Mouse (Mus musculus): Measurements from ENCODE around the gene Gm20708. TPM values are rescaled to one million over a fixed set of nuclear protein-coding genes. Genes with fewer than 3 reads are reported as not detected.
A peak's percentile ranks its signal among the peaks of the same experiment; 100 is the strongest.

Gene Gm20708
- polyA plus RNA-seq, 1 experiment = 12.3 TPM

- Histone ChIP-seq H3K27ac (ENCODE audit: control insufficient read depth, insufficient read depth, low read depth, low read length, poor library complexity) (peak overlapping the region; percentile 22; the same call in 1 of the 2 replicates), H3K4me3 (replicated peaks; ENCODE audit: control insufficient read depth, low read depth, low read length) (no peak overlapping the region), H3K4me1 (ENCODE audit: control insufficient read depth, insufficient read depth, low read length) (peaks cover 8% of the 10 kb centered on the region)
- no peak for TF ChIP-seq POLR2A (IDR thresholded peaks at IDR 0.05; ENCODE audit: borderline replicate concordance, control insufficient read depth, low read depth, low read length)
- no peak for TF ChIP-seq CTCF (IDR thresholded peaks at IDR 0.05; ENCODE audit: control insufficient read depth, insufficient read depth, low read length)
- 80% methylated on average over 20 of the region's 20 CpGs for whole genome bisulfite sequencing
Measured at GRCm38 (mm10) chr11:117768725-117769682, 40.5 kb upstream of the Gm20708 start.

GRCm38 (mm10) chr11:117769683-117770047 is 39.8 kb upstream of the Gm20708 start:
- TF ChIP-seq CTCF (IDR thresholded peaks at IDR 0.05; ENCODE audit: control insufficient read depth, insufficient read depth, low read length) (no peak), POLR2A (IDR thresholded peaks at IDR 0.05; ENCODE audit: borderline replicate concordance, control insufficient read depth, low read depth, low read length) (no peak)
- WGBS = 94% methylated on average over 7 of the region's 7 CpGs
- Histone ChIP-seq H3K4me3 (replicated peaks; ENCODE audit: control insufficient read depth, low read depth, low read length) (no peak overlapping the region), H3K27ac (ENCODE audit: control insufficient read depth, insufficient read depth, low read depth, low read length, poor library complexity) (no peak overlapping the region), H3K4me1 (ENCODE audit: control insufficient read depth, insufficient read depth, low read length) (peaks cover 10% of the 10 kb centered on the region)

- 97% methylated on average over 10 of the region's 10 CpGs for WGBS
Measured at GRCm38 (mm10) chr11:117770407-117770806, 39.1 kb upstream of the Gm20708 start.

GRCm38 (mm10) chr11:117772352-117772751 is 37.1 kb upstream of the Gm20708 start:
- Histone ChIP-seq H3K27ac (ENCODE audit: control insufficient read depth, insufficient read depth, low read depth, low read length, poor library complexity) (no peak overlapping the region), H3K4me1 (ENCODE audit: control insufficient read depth, insufficient read depth, low read length) (peaks cover 14% of the 10 kb centered on the region), H3K4me3 (replicated peaks; ENCODE audit: control insufficient read depth, low read depth, low read length) (no peak overlapping the region)
- TF ChIP-seq CTCF (IDR thresholded peaks at IDR 0.05; ENCODE audit: control insufficient read depth, insufficient read depth, low read length) (no peak), POLR2A (IDR thresholded peaks at IDR 0.05; ENCODE audit: borderline replicate concordance, control insufficient read depth, low read depth, low read length) (no peak)
- 88% methylated on average over 7 of the region's 7 CpGs for WGBS

More at GRCm38 (mm10) chr11:117770407-117770806, 39.1 kb upstream of the Gm20708 start:
- Histone ChIP-seq H3K4me3 (replicated peaks; ENCODE audit: control insufficient read depth, low read depth, low read length) (no peak overlapping the region), H3K27ac (ENCODE audit: control insufficient read depth, insufficient read depth, low read depth, low read length, poor library complexity) (no peak overlapping the region), H3K4me1 (ENCODE audit: control insufficient read depth, insufficient read depth, low read length) (peaks cover 10% of the 10 kb centered on the region)
- TF ChIP-seq CTCF (IDR thresholded peaks at IDR 0.05; ENCODE audit: control insufficient read depth, insufficient read depth, low read length) (no peak), POLR2A (IDR thresholded peaks at IDR 0.05; ENCODE audit: borderline replicate concordance, control insufficient read depth, low read depth, low read length) (no peak)

GRCm38 (mm10) chr11:117774925-117775324 is 34.5 kb upstream of the Gm20708 start:
- TF ChIP-seq CTCF (IDR thresholded peaks at IDR 0.05; ENCODE audit: control insufficient read depth, insufficient read depth, low read length) (no peak), POLR2A (IDR thresholded peaks at IDR 0.05; ENCODE audit: borderline replicate concordance, control insufficient read depth, low read depth, low read length) (no peak)
- H3K4me3 ChIP-seq (replicated peaks; ENCODE audit: control insufficient read depth, low read depth, low read length) = no peak overlapping the region
- 91% methylated on average over 10 of the region's 10 CpGs for WGBS
- H3K27ac ChIP-seq (ENCODE audit: control insufficient read depth, insufficient read depth, low read depth, low read length, poor library complexity) = no peak overlapping the region
- H3K4me1 ChIP-seq (ENCODE audit: control insufficient read depth, insufficient read depth, low read length) = peaks cover 13% of the 10 kb centered on the region

- Histone ChIP-seq H3K4me3 (replicated peaks; ENCODE audit: control insufficient read depth, low read depth, low read length) (no peak overlapping the region), H3K4me1 (ENCODE audit: control insufficient read depth, insufficient read depth, low read length) (peaks cover 13% of the 10 kb centered on the region), H3K27ac (ENCODE audit: control insufficient read depth, insufficient read depth, low read depth, low read length, poor library complexity) (peak overlapping the region; percentile 1; the same call in 1 of the 2 replicates)
- TF ChIP-seq POLR2A (IDR thresholded peaks at IDR 0.05; ENCODE audit: borderline replicate concordance, control insufficient read depth, low read depth, low read length) (no peak), CTCF (IDR thresholded peaks at IDR 0.05; ENCODE audit: control insufficient read depth, insufficient read depth, low read length) (peak; percentile 24; the same call in 1 of the 2 replicates)
- 50% methylated on average over 11 of the region's 13 CpGs for WGBS
Measured at GRCm38 (mm10) chr11:117775540-117775939, 33.9 kb upstream of the Gm20708 start.

- 93% methylated on average over 14 of the region's 14 CpGs for WGBS
- TF ChIP-seq POLR2A (IDR thresholded peaks at IDR 0.05; ENCODE audit: borderline replicate concordance, control insufficient read depth, low read depth, low read length) = no peak; the same call in 1 of the 2 replicates
- TF ChIP-seq CTCF (IDR thresholded peaks at IDR 0.05; ENCODE audit: control insufficient read depth, insufficient read depth, low read length) = no peak
- Histone ChIP-seq H3K4me3 (replicated peaks; ENCODE audit: control insufficient read depth, low read depth, low read length) (no peak overlapping the region), H3K27ac (ENCODE audit: control insufficient read depth, insufficient read depth, low read depth, low read length, poor library complexity) (peak overlapping the region; percentile 1), H3K4me1 (ENCODE audit: control insufficient read depth, insufficient read depth, low read length) (peaks cover 13% of the 10 kb centered on the region)
Measured at GRCm38 (mm10) chr11:117776085-117776792, 33.2 kb upstream of the Gm20708 start.

GRCm38 (mm10) chr11:117777111-117777510 is 32.4 kb upstream of the Gm20708 start:
- peak overlapping the region; percentile 11 for H3K4me3 ChIP-seq (replicated peaks; ENCODE audit: control insufficient read depth, low read depth, low read length)
- WGBS = 42% methylated on average over 5 of the region's 5 CpGs
- no peak for TF ChIP-seq POLR2A (IDR thresholded peaks at IDR 0.05; ENCODE audit: borderline replicate concordance, control insufficient read depth, low read depth, low read length)
- TF ChIP-seq CTCF (IDR thresholded peaks at IDR 0.05; ENCODE audit: control insufficient read depth, insufficient read depth, low read length) = no peak
- peaks cover 11% of the 10 kb centered on the region for H3K4me1 ChIP-seq (ENCODE audit: control insufficient read depth, insufficient read depth, low read length)
- peak overlapping the region; percentile 86 for H3K27ac ChIP-seq (ENCODE audit: control insufficient read depth, insufficient read depth, low read depth, low read length, poor library complexity)

Measured in bone marrow, adult 2 months (tissue).